In genomic region chr16:93379611-93380010, GRCm38 (mm10) we compare ENCODE assay signal across 29 mouse cellular contexts.
DNase-seq lines count a peak whose midpoint lies in the region; ATAC-seq and TF ChIP-seq lines count a peak whose summit lies in the region.
"Had no signal": no experiment of that assay in that cellular context is flagged by ENCODE, and none has a peak within 500 bp of the region (broad histone marks: within the 10 kb centered on the region; RNA-seq: fewer than 3 reads in every experiment).

No protein-coding gene starts in this region.

- peak; percentile 13 for DNase-seq in embryonic facial prominence, embryonic 11.5 days (ENCODE audit: low spot score)
- no peak for DNase-seq in embryonic facial prominence, embryonic 10.5 days (ENCODE audit: low spot score)
- DNase-seq in lung, embryonic 14.5 days = peak; percentile 68
- DNase-seq in lung, postnatal 25 days (ENCODE audit: low spot score) = no peak
- DNase-seq in Muller cell, postnatal 12 days (ENCODE audit: inconsistent ontology term) = peak; percentile 89
- DNase-seq in brain, embryonic 14.5 days (ENCODE audit: low read depth) = peak; percentile 58
- DNase-seq: adrenal gland, adult 2 months; adrenal gland, postnatal 14 days; B cell, adult 2 months; cerebellum, adult 18-20 months; cerebellum, adult 9-10 months; cerebellum, postnatal 25 days; embryo, embryonic 11 days; gastrocnemius, adult 2 months; gastrocnemius, postnatal 14 days; heart, adult 11 months; heart, postnatal 10 days; heart, postnatal 36 days had no signal

- no peaks in the 10 kb centered on the region for H3K27me3 ChIP-seq in embryonic facial prominence, embryonic 11.5 days (ENCODE audit: control insufficient read depth, insufficient read depth, low read length)
- no peaks in the 10 kb centered on the region for H3K27me3 ChIP-seq in embryonic facial prominence, embryonic 10.5 days (replicated peaks; ENCODE audit: low read depth, poor library complexity, severe bottlenecking)
- no peaks in the 10 kb centered on the region for H3K27me3 ChIP-seq in lung, embryonic 14.5 days (ENCODE audit: insufficient read depth, low read length)
- no peaks in the 10 kb centered on the region for H3K27me3 ChIP-seq in midbrain, embryonic 15.5 days (replicated peaks)
- H3K27me3 ChIP-seq: CH12.LX; embryonic facial prominence, embryonic 12.5 days; forebrain, embryonic 12.5 days; heart, embryonic 12.5 days had no signal

- H3K9ac ChIP-seq in embryonic facial prominence, embryonic 11.5 days (replicated peaks; ENCODE audit: low read length) = no peak overlapping the region
- H3K9ac ChIP-seq in lung, embryonic 14.5 days = no peak overlapping the region
- no peak overlapping the region for H3K9ac ChIP-seq in midbrain, embryonic 15.5 days
- H3K9ac ChIP-seq: embryonic facial prominence, embryonic 12.5 days; forebrain, embryonic 12.5 days; forebrain, postnatal 0 days; heart, embryonic 12.5 days; heart, embryonic 15.5 days; hindbrain, embryonic 14.5 days had no signal

- H3K4me3 ChIP-seq in embryonic facial prominence, embryonic 11.5 days (ENCODE audit: low read depth, low read length) = no peak overlapping the region
- H3K4me3 ChIP-seq in embryonic facial prominence, embryonic 10.5 days = no peak overlapping the region
- no peak overlapping the region for H3K4me3 ChIP-seq in lung, embryonic 14.5 days (ENCODE audit: low read depth, low read length)
- H3K4me3 ChIP-seq in midbrain, embryonic 15.5 days = no peak overlapping the region
- H3K4me3 ChIP-seq: embryonic facial prominence, embryonic 12.5 days; erythroblast, embryonic 14.5 days; forebrain, embryonic 12.5 days; gastrocnemius, adult 2 months; heart, embryonic 12.5 days; heart, embryonic 15.5 days had no signal

- no peak for TF ChIP-seq CTCF in lung, embryonic 14.5 days (IDR thresholded peaks at IDR 0.05; ENCODE audit: low read depth)
- no peak for TF ChIP-seq CTCF in brain, embryonic 14.5 days (IDR thresholded peaks at IDR 0.05; ENCODE audit: borderline replicate concordance, extremely low read depth, insufficient read depth, insufficient read length)

- 64% methylated on average over 6 of the region's 6 CpGs for WGBS in embryonic facial prominence, embryonic 11.5 days
- 72% methylated on average over 6 of the region's 6 CpGs for WGBS in embryonic facial prominence, embryonic 10.5 days
- 24% methylated on average over 6 of the region's 6 CpGs for WGBS in lung, embryonic 14.5 days
- WGBS in midbrain, embryonic 15.5 days = 30% methylated on average over 6 of the region's 6 CpGs

- H3K4me2 ChIP-seq in embryonic facial prominence, embryonic 11.5 days (ENCODE audit: low read depth, low read length) = no peak overlapping the region
- no peak overlapping the region for H3K4me2 ChIP-seq in lung, embryonic 14.5 days
- H3K4me2 ChIP-seq in midbrain, embryonic 15.5 days = no peak overlapping the region
- H3K4me2 ChIP-seq: embryonic facial prominence, embryonic 12.5 days; heart, embryonic 12.5 days; heart, embryonic 15.5 days; hindbrain, embryonic 14.5 days had no signal

- H3K9me3 ChIP-seq in embryonic facial prominence, embryonic 11.5 days (replicated peaks; ENCODE audit: control insufficient read depth, low read length) = no peaks in the 10 kb centered on the region
- H3K9me3 ChIP-seq in embryonic facial prominence, embryonic 10.5 days = no peaks in the 10 kb centered on the region
- H3K9me3 ChIP-seq in lung, embryonic 14.5 days (ENCODE audit: low read depth, low read length) = no peaks in the 10 kb centered on the region
- H3K9me3 ChIP-seq in midbrain, embryonic 15.5 days = no peaks in the 10 kb centered on the region
- H3K9me3 ChIP-seq: embryonic facial prominence, embryonic 12.5 days; forebrain, embryonic 12.5 days; G1E; heart, embryonic 12.5 days; heart, embryonic 15.5 days had no signal

- TF ChIP-seq POLR2A in brain, embryonic 14.5 days (IDR thresholded peaks at IDR 0.05; ENCODE audit: borderline replicate concordance, extremely low read depth, insufficient read depth, insufficient read length, poor library complexity, severe bottlenecking) = no peak

- no peaks in the 10 kb centered on the region for H3K36me3 ChIP-seq in embryonic facial prominence, embryonic 11.5 days (replicated peaks; ENCODE audit: control insufficient read depth, insufficient read depth, low read depth, low read length)
- no peaks in the 10 kb centered on the region for H3K36me3 ChIP-seq in embryonic facial prominence, embryonic 10.5 days (replicated peaks)
- H3K36me3 ChIP-seq in lung, embryonic 14.5 days (ENCODE audit: insufficient read depth) = no peaks in the 10 kb centered on the region
- no peaks in the 10 kb centered on the region for H3K36me3 ChIP-seq in midbrain, embryonic 15.5 days (replicated peaks)
- H3K36me3 ChIP-seq: embryonic facial prominence, embryonic 12.5 days; forebrain, embryonic 12.5 days; G1E; heart, embryonic 12.5 days; heart, embryonic 15.5 days had no signal

- H3K27ac ChIP-seq in embryonic facial prominence, embryonic 11.5 days (replicated peaks; ENCODE audit: low read depth, low read length) = no peak overlapping the region
- no peak overlapping the region for H3K27ac ChIP-seq in embryonic facial prominence, embryonic 10.5 days (replicated peaks)
- H3K27ac ChIP-seq in lung, embryonic 14.5 days (ENCODE audit: low read depth) = no peak overlapping the region
- H3K27ac ChIP-seq in midbrain, embryonic 15.5 days = no peak overlapping the region
- H3K27ac ChIP-seq: forebrain, embryonic 12.5 days; gastrocnemius, adult 2 months; heart, embryonic 15.5 days; hindbrain, embryonic 14.5 days had no signal

- no peak for ATAC-seq in embryonic facial prominence, embryonic 11.5 days (replicated peaks; ENCODE audit: insufficient number of reproducible peaks, low FRiP score, low TSS enrichment, low read depth)
- ATAC-seq in lung, embryonic 14.5 days (ENCODE audit: insufficient read depth) = no peak
- ATAC-seq in midbrain, embryonic 15.5 days (replicated peaks) = no peak
- ATAC-seq: intestine, postnatal 0 days had no signal

- no peaks in the 10 kb centered on the region for H3K4me1 ChIP-seq in embryonic facial prominence, embryonic 11.5 days (ENCODE audit: control insufficient read depth, insufficient read depth, low read length)
- peaks cover 17% of the 10 kb centered on the region for H3K4me1 ChIP-seq in embryonic facial prominence, embryonic 10.5 days
- peaks cover 8% of the 10 kb centered on the region; the same call in 1 of the 2 replicates for H3K4me1 ChIP-seq in lung, embryonic 14.5 days (ENCODE audit: insufficient read depth)
- H3K4me1 ChIP-seq in midbrain, embryonic 15.5 days = peaks cover 17% of the 10 kb centered on the region

Comparison
In these comparisons a context has a peak if more than half of its experiments do, and no peak if none do; other contexts are left out.
1. DNase-seq: peak in embryonic facial prominence, embryonic 11.5 days (single experiment), lung, embryonic 14.5 days (single experiment), Muller cell, postnatal 12 days (single experiment) and brain, embryonic 14.5 days (single experiment); none in embryonic facial prominence, embryonic 10.5 days (single experiment) and lung, postnatal 25 days (single experiment).